Mouse (Mus musculus) 3T3-L1 (cell line): ENCODE results near the gene Tcf25.
A peak's percentile ranks its signal among the peaks of the same experiment; 100 is the strongest.
"Not testable (repeated sequence)": the region's sequence is repeated elsewhere in the genome, so short reads cannot be mapped to it uniquely, and the experiment has no call there.

Experiments used
- DNase-seq: peaks from one replicate; pipeline ENCODE4 v3.0.0-alpha.2; 2015; ENCODE audit warnings: low read depth, low spot score

The Tcf25 gene

DNA sequence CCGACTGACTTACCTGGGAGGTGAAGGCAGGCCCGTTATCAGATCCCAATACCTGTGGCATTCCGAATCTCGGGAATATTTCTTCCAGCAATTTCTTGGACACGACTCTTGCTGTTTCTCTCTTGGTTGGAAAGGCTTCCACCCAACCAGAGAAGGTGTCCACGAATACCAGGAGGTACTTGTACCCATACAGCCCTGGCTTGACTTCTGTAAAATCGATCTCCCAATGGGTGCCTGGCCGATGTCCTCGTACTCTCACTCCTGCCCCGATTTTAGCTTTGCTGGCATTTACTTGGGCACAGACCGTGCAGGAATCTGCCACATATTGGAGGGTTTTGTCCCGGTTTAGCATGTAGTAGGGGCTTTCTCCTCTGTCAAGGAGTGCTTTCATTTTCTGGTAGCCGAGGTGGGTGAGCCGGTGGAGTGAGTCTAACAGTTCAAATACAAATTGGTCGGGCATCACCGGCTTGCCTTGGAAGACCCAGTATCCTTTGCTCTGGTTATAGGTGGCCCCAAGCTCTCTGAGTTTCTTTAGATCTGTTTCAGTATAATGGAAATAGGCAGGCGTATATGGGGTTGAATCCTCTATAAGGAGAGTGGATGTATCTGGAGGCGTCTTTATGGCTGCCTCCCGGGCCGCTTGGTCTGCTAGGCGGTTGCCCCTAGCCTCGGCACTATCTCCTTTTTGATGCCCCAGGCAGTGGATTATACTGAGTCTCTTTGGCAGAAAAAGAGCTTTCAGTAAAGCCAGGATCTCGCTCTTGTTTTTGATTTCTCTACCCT is 55.6 kb downstream of the Tcf25 start:
- no peak for DNase-seq

DNA sequence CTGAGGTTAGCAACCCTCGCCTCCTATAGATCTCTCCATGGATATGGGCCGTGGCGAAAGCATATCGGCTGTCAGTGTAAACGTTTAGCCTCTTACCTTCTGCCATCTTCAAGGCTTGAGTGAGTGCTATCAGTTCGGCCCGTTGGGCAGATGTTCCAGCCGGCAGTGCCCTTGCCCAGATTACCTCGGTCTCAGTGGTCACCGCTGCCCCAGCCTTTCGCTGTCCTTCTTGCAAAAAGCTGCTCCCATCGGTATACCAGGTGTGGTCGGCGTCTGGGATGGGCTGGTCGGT is 56.1 kb downstream of the Tcf25 start:
- not testable (repeated sequence) for DNase-seq

DNA sequence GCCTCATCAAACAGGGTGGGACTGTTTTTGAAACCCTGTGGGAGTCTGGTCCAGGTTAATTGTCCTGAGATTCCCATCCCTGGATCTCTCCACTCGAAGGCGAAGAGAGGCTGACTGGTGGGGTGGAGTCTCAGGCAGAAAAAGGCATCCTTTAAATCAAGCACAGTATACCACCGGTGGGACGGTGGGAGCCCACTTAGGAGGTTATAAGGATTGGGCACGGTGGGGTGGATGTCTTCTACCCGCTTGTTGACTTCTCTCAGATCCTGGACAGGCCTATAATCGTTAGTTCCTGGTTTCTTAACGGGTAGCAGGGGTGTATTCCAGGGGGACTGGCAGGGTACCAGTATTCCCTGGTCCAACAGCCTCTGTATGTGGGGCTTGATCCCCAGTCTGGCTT is 57.4 kb downstream of the Tcf25 start:
- not testable (repeated sequence) for DNase-seq

DNA sequence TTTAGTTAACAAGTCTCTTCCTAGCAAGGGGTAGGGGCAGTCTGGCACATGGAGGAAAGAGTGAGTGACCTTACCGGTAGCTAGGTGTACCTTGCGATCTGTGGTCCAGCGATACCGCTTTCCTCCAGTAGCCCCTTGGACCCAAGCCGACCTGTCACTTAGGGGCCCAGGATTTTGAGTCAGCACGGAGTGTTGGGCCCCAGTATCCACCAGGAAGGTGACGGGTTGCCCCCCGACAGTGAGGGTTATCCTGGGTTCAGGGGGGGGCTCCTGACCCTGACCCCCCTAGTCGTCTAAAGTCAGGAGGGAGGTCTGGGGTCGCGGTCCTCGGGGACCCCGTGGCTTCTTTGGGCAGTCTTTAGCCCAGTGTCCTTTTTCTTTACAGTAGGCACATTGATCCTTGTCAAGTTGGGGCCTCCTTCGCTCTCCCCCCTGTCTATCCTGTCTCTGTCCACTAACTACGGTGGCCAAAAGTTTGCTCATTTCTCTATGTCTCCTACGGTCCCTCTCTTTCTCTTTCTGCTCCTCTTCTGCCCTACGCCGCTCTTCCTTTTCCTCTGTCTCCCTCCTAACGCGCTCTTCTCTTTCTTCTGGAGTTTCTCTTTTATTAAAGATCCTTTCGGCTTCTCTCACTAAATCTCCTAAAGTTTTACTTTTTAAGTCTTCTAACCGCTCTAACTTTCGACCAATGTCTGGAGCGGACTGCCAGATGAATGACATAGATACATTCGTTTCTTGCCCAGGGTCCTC is 58.2 kb downstream of the Tcf25 start:
- no peak for DNase-seq

DNA sequence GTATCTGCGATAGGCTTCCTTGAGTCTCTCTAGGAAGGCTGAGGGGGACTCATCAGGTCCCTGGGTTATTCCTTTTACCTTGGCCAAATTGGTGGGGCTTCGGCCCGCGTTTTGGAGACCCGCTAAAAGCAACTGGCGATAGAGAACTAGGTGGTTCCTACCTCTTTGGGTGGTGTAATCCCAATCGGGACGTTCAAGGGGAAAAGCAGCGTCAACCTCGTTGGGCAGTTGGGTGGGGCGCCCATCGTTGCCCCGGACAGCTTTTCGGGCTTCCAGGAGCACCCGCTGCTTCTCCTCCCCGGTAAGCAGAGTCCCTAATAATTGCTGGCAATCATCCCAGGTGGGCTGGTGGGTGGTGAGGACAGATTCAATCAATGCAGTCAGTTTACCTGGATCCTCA is 58.8 kb downstream of the Tcf25 start:
- DNase-seq, result no peak

DNA sequence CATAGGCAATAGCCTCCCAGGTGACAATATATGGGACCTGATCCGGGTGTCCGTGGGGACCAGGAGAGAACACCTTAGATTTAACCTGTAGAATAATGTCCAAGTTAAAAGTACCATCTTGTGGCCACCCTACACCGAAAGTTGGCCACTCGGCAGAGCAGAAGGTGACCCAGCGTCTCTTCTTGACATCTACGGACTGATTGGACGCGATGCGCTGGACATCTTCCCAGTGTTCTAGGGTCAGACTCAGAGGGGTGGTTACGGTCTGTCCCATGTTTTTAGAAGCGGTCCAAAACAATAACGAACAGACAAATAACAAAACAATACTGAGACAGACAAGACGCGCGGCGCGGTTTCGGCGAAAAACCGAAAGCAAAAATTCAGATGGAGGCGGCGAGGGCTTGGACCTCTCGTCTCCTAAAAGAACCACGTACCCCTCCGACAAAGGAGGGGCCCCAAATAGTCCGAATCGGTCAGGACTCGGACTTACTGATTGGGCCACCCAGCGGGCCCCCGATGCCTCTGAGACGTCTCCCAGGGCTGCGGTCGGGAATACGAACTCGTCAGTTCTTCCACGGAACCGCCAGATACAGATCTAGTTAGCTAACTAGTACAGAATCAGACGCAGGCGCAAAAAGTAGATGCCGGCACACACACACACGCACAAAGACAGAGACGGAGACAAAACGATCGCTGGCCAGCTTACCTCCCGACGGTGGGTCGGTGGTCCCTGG is 59.9 kb downstream of the Tcf25 start:
- not testable (repeated sequence) for DNase-seq

DNA sequence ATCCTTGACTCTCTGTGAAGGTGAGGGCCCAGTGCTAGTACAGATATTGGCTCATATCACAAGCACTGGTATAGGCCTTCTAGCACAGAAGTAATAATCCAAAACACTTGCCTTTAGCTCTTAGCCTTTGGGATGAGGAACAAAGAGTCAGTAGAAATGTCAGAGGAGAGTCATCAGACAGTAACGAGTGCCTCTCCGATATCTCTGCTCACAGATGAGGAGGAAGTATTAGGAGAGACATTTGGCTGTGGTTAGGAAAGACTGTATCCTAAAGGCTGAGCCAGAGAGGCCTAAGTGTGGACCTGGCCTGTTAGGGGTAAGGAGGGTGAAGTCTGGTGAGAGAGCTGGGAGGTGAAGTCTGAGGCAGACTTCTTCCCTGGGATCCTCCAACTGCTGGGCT is 68.2 kb downstream of the Tcf25 start:
- DNase-seq, result no peak

DNA sequence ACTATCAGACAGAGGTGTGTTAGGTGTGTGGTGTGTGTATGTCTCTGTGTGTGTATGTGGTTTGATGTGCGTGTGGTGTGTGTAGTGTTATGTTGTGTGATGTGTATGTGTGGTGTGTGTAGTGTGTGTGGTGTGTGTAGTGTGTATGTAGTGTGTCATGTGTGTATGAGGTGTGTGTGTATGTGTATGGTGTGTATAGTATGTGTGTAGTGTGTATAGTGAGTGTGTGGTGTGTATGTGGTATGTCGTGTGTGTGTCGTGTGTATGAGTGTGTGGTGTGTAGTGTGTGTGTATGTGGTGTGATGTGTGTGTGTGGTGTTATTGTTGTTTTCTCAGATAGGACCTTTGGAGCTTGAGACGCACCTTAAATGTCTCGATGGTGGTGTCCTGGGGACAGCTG is 68.8 kb downstream of the Tcf25 start:
- no peak for DNase-seq

DNA sequence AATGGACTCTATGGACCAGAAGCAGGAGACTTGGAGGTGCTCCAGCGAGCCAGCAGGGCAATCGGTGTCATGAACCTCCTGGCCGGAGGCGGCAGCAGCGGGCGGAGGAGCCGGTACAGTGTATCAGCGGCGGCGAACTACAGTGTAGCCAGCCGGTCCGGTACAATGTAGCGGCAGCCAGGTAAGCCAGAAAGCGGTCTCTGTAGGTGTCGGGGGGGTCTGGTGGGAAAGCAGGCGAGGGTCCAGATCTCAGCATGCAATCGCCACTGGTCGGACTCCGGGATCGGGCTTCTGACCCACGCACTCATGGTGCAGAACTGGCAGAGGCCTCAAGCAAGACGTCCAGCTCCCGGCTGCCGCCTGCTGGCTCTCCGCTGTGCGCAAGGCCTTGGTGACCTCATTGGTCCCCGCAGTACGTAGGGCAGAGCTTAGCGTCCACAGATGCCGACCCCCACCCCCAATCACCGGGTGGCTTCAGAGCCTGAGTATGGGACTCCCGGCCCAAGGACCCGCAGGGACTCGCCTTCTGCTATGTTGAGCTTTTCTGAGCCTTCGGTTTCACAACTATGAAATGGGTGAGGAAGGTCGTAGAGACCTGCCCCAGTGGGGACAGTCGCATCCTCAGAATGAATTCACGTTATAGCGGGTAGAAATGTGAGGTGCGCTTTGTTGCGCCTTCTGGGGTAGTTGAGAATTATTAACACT is 69.5 kb downstream of the Tcf25 start:
- peak; percentile 85 for DNase-seq

DNA sequence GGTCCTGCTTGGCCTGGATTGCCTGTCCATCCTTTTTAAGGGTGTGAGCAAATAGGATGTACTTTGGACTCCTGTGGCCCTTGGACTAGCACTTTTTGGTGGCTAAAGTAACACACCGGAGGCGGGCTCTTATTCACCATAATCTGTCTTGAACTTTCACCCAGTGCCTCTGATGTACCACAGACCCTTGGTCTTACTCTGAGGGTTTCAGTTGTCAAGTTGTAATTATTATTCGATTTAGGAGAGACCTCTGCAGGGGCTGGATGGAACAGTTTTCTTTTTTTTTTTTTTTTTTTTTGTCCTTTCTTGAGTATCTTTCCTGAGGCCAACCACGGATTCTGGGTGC is 70.0 kb downstream of the Tcf25 start:
- peak; percentile 20 for DNase-seq

DNA sequence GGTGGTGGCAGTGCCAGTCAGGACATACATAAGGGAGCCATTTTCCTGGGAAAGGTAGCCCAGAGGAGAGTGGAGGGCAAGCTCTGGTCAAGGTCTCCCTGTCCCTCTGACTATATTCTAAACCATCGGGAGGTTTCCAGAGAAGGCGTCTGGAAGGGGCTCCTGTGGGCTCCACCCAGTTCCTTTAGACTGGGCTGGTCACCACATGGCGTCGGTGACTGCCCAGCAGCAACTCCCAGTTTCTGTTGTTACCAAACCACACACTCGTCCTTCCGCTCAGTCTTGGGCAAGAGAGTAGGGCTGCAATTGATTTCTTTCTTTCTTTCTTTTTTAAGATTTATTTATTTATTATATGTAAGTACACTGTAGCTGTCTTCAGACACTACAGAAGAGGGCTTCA is 70.6 kb downstream of the Tcf25 start:
- DNase-seq, result no peak

DNA sequence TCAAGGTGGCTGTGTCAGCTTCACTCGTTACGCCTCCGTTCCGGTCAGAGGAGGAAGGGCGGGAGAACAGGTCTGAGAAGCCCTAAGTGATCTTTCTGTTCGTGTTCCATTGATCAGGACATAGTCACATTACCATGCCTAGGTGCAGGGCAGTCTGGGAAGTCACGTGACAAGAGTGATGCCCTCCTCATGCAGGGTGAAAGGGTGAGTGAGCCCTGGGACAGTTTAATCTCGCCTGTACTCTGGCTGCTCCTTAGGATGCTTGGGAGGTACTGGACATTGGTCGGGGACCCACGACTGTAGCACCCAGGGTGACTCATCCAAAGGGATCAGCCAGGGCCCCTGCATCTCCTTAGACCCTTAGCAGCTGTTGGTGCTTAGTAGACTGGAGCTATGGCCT is 72.4 kb downstream of the Tcf25 start:
- DNase-seq, result no peak

DNA sequence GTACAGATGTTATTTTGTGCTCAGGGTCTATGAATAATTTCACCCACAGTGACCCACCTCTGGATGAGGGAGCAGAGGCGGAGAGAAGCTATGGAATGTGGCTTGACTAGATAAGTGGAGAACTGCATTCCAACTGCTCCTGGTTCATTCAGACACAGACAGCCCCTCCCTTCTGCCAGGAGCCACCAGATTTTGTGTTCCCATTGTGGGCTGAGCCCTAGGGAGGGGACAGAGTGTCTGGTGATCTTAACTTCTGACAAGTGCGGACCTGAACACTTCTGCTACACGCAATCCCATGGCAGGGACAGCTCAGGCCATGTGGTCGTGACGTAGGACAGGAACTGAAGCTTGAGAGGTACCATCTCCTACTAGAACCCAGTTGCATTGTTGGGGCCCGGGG is 73.2 kb downstream of the Tcf25 start:
- DNase-seq, result peak; percentile 1

DNA sequence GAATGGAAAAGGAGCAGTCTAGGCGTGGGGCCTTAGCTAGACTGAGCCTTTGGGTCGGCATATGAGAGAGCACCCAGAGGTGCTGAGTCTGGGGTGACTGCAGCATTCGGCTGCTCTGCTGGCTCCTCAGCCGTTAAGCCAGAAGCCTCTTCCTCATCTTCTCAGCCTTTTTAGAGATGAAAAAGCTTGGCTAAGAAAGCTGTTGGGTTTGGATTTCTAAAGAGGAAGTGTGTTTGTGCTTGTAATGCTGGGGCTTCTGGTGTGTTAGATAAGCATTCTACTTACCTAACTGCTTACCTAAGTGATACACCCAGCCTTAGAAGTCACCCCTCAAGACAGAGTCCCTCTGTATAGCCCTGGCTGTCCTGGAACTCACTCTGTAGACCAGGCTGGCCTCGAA is 77.2 kb downstream of the Tcf25 start:
- peak; percentile 1 for DNase-seq

DNA sequence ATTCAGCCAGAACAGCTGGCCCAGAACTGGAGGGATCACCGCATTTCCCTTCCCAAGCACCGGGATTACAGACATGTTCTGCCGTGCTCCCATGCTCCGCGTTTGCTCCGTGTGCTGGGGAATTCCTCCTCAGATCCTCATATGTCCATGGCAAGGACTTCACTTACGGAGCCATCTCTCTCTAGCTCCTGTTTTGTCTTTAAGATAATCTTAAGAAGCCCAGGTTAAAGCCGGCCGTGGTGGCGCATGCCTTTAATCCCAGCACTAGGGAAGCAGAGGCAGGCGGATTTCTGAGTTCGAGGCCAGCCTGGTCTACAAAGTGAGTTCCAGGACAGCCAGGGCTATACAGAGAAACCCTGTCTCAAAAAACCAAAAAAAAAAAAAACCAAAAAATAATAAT is 78.2 kb downstream of the Tcf25 start:
- not testable (repeated sequence) for DNase-seq

DNA sequence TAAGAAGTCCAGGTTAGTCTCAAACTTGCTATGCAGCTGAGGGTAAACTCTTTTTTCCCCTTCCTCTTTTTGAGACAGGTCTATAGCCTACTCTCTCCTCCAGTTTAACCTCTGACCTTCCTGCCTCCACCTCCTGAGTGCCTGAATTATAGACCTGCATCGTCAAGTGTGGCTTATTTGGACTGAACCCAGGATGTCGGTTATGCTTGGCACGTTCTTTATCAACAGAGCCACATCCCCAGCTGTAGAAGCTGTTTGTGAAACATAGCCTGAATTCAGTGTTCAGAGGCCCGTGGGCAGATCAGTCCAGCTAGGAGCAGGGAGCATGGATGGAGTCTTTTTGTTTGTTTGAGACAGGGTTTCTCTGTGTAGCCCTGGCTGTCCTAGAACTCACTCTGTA is 78.6 kb downstream of the Tcf25 start:
- no peak for DNase-seq

DNA sequence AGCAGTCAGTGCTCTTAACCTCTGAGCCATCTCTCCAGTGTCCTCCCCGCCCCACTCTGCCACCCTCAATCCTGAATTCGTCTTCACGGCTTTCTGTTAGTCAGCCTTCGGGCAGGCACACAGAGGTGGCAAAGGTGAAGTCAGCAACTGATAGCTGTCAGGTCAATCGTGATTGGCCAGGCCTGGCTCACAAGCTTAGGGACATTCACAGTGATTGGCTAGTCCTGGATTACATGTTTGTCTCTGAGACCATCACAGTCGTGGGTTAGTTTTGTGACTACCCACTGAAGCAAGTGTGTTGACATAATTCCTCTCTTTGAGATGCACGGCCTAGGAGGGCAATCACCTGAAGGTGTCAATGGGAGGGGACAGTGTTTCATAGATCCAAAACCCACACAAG is 79.7 kb downstream of the Tcf25 start:
- no peak for DNase-seq
